Mouse (Mus musculus): Measurements from ENCODE around the gene Pten.

DNA sequence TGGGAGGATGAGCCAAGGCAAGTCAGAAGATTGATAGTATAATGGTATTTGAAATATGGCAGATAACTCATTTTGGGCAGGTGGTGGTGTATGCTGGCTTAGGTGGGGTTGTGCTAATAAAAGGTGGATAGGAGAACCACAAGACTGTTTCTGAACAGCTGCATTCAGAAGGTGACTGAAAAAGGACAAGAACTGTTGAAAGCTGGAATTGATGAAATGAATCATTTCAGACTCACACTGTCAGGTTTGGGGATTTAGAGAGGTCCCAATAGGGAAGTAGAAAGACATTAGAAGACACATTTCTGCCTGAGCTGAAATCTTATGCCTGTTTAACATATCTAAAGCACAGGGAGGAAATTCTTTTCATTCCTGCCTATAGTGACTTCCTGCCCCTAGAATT lies 36.6 kb downstream of the Pten start:
- TF ChIP-seq CTCF (IDR thresholded peaks at IDR 0.05; ENCODE audit: extremely low read depth, insufficient read depth, insufficient read length, insufficient replicate concordance) (no peak), POLR2A (IDR thresholded peaks at IDR 0.05; ENCODE audit: low read depth, low read length) (no peak)

Data from spleen, adult 2 months (tissue).